Mouse (Mus musculus): ENCODE measurements around the gene Srrt. TPM values are rescaled to one million over a fixed set of nuclear protein-coding genes. Genes with fewer than 3 reads are reported as not detected.
"Not testable (repeated sequence)": the region's sequence is repeated elsewhere in the genome, so short reads cannot be mapped to it uniquely, and the experiment has no call there.

The Srrt gene
- polyA plus RNA-seq, 1 experiment from 2014 or later, result 158 TPM

DNA sequence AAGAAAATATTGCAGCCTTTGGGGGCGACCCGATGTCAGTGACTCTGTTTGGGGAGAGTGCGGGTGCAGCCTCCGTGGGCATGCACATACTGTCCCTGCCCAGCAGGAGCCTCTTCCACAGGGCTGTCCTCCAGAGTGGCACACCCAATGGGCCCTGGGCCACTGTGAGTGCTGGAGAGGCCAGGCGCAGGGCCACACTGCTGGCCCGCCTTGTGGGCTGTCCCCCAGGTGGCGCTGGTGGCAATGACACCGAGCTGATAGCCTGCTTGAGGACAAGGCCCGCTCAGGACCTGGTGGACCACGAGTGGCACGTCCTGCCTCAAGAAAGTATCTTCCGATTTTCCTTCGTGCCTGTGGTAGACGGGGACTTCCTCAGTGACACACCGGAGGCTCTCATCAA is 16.8 kb downstream of the Srrt start:
- WGBS, result 20% methylated on average over 15 of the region's 15 CpGs
- Histone ChIP-seq H3K27me3 (ENCODE audit: insufficient read depth, low read length) (peaks cover 46% of the 10 kb centered on the region), H3K4me3 (ENCODE audit: low read length) (no peak overlapping the region), H3K4me2 (replicated peaks; ENCODE audit: low read depth, low read length) (no peak overlapping the region), H3K36me3 (ENCODE audit: insufficient read depth, low read length) (peaks cover 5% of the 10 kb centered on the region; the same call in 1 of the 2 replicates), H3K9ac (replicated peaks; ENCODE audit: low read length) (no peak overlapping the region), H3K4me1 (ENCODE audit: insufficient read depth, low read length) (peaks cover 42% of the 10 kb centered on the region), H3K9me3 (ENCODE audit: low read length) (no peaks in the 10 kb centered on the region), H3K27ac (ENCODE audit: low read length) (no peak overlapping the region)
- no peak for ATAC-seq (ENCODE audit: low FRiP score, low TSS enrichment)

DNA sequence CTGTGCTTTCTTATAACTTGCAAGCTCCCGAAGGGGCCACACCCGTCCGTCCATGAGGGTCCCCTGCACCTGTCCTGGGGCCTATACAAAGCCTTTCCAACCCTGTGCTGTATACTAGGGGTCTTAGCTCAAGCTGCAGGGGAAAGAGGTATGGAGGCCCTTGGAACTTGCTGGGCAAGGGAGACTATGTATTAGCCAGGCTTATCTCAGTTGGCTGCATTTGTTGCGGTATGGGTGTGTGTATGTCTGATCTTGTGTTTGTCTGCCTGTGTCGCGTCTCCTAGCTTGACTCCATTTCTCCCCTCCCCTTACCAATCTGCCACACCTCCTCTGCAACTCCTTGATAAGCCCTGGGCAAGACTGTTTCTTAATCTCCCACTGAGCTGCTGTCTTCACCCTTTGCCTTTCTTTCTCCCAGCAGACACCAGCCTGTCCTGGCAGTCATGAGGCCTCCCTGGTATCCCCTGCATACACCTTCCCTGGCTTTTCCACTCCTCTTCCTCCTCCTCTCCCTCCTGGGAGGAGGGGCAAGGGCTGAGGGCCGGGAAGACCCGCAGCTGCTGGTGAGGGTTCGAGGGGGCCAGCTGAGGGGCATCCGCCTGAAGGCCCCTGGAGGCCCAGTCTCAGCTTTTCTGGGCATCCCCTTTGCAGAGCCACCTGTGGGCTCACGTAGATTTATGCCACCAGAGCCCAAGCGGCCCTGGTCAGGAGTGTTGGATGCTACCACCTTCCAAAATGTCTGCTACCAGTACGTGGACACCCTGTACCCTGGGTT is 17.7 kb downstream of the Srrt start:
- Histone ChIP-seq H3K27me3 (ENCODE audit: insufficient read depth, low read length) (peaks cover 46% of the 10 kb centered on the region), H3K4me2 (replicated peaks; ENCODE audit: low read depth, low read length) (no peak overlapping the region), H3K27ac (ENCODE audit: low read length) (no peak overlapping the region), H3K9ac (replicated peaks; ENCODE audit: low read length) (no peak overlapping the region), H3K4me1 (ENCODE audit: insufficient read depth, low read length) (peaks cover 35% of the 10 kb centered on the region), H3K36me3 (ENCODE audit: insufficient read depth, low read length) (no peaks in the 10 kb centered on the region), H3K9me3 (ENCODE audit: low read length) (no peaks in the 10 kb centered on the region), H3K4me3 (ENCODE audit: low read length) (peak overlapping the region; percentile 45; the same call in 1 of the 2 replicates)
- WGBS, result 52% methylated on average over 13 of the region's 13 CpGs
- ATAC-seq (ENCODE audit: low FRiP score, low TSS enrichment), result no peak

DNA sequence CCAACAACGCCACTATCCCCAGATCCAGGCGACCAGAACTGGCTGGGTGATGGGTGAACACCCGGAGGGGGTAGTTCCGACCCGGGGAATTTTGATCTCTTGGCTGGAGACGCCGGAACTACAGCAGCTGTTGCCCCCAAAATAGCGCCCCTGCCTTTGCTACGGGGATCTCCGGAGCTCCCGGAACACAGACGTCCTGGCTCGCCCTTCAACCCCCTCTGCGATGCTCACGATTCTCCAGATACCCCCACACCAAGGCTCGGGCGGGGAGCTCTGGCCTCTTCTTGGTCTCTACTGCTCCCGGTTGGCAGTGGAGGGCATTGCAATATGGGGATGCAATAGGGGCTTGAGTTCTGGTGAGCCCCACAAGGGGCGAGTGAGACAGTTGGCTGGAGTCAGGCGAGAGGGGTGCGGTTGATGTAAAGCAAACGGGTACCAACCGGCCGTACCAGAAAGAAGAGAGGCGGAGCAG is 18.4 kb downstream of the Srrt start:
- ATAC-seq (ENCODE audit: low FRiP score, low TSS enrichment), result no peak
- H3K4me1 ChIP-seq (ENCODE audit: insufficient read depth, low read length), result peaks cover 33% of the 10 kb centered on the region
- H3K4me2 ChIP-seq (replicated peaks; ENCODE audit: low read depth, low read length), result peak overlapping the region; percentile 75
- H3K9me3 ChIP-seq (ENCODE audit: low read length), result no peaks in the 10 kb centered on the region
- no peak overlapping the region for H3K9ac ChIP-seq (replicated peaks; ENCODE audit: low read length)
- 2% methylated on average over 25 of the region's 25 CpGs for WGBS
- H3K27me3 ChIP-seq (ENCODE audit: insufficient read depth, low read length), result peaks cover 46% of the 10 kb centered on the region
- H3K36me3 ChIP-seq (ENCODE audit: insufficient read depth, low read length), result no peaks in the 10 kb centered on the region
- H3K4me3 ChIP-seq (ENCODE audit: low read length), result peak overlapping the region; percentile 45
- no peak overlapping the region for H3K27ac ChIP-seq (ENCODE audit: low read length)

DNA sequence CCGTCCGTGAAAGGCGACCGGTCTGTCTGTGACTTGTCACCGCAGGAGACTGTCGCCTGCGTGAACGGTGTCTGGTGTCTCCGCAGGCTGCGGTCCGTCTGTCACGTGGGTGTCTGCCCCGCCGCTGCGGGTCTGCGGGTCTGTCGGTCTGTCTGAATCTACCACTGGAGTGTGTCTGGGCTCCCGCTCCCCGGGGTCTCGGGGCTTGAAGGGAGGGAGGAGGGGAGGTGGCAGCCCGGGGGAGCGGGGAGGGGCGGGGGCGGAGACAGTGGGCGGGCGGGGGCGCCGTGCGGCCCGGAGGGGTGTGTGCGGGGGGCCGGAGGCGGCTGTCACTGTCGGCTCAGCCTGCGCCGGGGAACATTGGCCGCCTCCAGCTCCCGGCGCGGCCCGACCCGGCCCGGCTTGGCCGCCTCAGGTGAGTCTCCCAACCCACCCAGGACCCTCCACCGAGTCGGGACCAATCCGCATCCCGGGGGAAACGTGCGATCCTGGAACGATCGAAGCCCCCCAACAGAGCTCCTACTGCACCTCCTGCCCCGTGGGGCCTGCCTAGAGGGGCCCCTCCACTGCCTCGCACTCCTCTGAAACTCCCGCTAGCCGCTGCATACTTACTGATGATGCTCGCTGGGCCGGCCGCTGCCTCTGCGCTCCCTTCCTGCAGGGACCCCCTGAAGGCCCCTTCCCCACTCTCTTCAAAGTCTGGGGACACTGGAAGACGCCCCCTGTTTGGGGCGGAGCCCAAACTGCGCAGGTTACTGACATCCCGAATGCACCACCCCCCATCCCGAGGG is 19.3 kb downstream of the Srrt start:
- Histone ChIP-seq H3K9ac (replicated peaks; ENCODE audit: low read length) (peak overlapping the region; percentile 30), H3K4me3 (ENCODE audit: low read length) (peak overlapping the region; percentile 45), H3K4me1 (ENCODE audit: insufficient read depth, low read length) (peaks cover 33% of the 10 kb centered on the region), H3K4me2 (replicated peaks; ENCODE audit: low read depth, low read length) (peak overlapping the region; percentile 75), H3K27ac (ENCODE audit: low read length) (no peak overlapping the region), H3K36me3 (ENCODE audit: insufficient read depth, low read length) (no peaks in the 10 kb centered on the region), H3K27me3 (ENCODE audit: insufficient read depth, low read length) (peaks cover 46% of the 10 kb centered on the region), H3K9me3 (ENCODE audit: low read length) (no peaks in the 10 kb centered on the region)
- peak; percentile 32 for ATAC-seq (ENCODE audit: low FRiP score, low TSS enrichment)
- WGBS, result under 1% methylated on average over 56 of the region's 65 CpGs

DNA sequence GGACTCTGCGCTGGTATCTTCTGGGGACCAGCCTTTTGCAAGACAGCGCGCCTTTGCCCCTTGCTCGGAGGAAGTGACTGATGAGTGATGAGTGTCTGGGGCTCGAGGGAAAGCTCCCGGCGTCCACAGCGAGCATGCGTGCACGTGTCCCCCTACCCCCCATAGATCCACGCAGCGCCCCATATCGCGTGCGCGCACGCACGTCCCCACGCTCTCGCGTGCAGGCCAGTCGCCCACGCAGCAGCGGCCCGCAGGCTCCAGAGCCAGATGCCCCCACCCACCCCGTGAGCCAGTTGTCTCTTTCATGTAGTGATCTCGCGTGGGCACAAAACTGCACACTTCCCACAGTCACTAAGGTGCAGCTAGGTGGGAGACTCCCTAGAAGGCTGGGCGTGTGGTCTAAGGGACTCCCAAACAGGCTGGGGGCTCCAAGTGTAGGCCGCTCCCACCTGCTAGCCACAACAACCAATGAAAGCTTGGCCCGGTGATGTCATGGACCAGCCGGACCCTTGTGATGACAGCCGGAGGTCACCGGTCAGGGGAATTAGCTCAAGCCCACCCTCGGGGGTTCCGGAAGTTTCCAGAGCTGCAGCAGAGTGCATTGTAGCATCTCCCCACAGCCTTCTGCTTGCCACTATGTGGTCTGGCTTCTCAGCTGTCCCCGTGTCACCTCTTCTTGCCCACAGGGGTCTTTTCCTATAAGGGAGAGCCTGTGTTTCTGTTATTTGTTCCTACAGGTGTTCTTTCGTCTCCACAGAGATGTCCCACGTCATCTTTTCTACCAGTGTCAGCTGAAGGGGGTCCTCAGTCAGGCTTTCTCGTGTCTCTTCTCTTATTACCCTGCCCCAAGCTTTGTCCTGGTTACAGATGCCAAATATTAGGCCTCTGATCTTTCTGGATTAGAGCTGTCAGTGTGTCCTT is 20.2 kb downstream of the Srrt start, which contains the start of gene Ache:
Gene Ache, plus strand, starts transcription at position 488 of the 921 bp plus-strand sequence.
- Histone ChIP-seq H3K4me1 (ENCODE audit: insufficient read depth, low read length) (peaks cover 28% of the 10 kb centered on the region), H3K36me3 (ENCODE audit: insufficient read depth, low read length) (no peaks in the 10 kb centered on the region), H3K27ac (ENCODE audit: low read length) (no peak within 1 kb of the TSS), H3K4me2 (replicated peaks; ENCODE audit: low read depth, low read length) (peak within 1 kb of the TSS; percentile 75), H3K4me3 (ENCODE audit: low read length) (peak within 1 kb of the TSS; percentile 45), H3K9me3 (ENCODE audit: low read length) (no peaks in the 10 kb centered on the region), H3K27me3 (ENCODE audit: insufficient read depth, low read length) (peaks cover 46% of the 10 kb centered on the region), H3K9ac (replicated peaks; ENCODE audit: low read length) (peak within 1 kb of the TSS; percentile 31)
- ATAC-seq (ENCODE audit: low FRiP score, low TSS enrichment), result peak; percentile 32
- WGBS, result 1% methylated on average over 40 of the region's 40 CpGs

DNA sequence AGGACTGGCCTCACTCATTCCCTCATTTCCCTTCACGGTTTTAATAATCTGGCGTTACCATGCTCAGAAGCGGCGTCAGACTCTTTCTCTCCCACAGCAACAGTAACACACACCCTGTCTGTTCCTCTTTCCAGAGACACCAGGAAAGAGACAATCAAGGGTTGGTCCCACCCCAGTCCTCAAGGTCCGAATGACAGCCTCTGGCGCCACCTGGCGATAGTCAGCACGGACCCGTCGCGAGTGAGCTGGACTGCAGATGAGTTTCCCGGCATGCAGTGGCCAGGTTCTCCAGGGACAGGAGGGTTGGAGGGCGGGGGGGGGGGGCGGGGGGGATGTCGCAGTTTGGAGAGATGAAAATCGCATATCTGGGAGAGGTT is 20.8 kb downstream of the Srrt start:
- Histone ChIP-seq H3K4me1 (ENCODE audit: insufficient read depth, low read length) (peaks cover 28% of the 10 kb centered on the region), H3K27me3 (ENCODE audit: insufficient read depth, low read length) (peaks cover 44% of the 10 kb centered on the region), H3K9ac (replicated peaks; ENCODE audit: low read length) (no peak overlapping the region), H3K4me2 (replicated peaks; ENCODE audit: low read depth, low read length) (peak overlapping the region; percentile 75), H3K27ac (ENCODE audit: low read length) (no peak overlapping the region), H3K9me3 (ENCODE audit: low read length) (no peaks in the 10 kb centered on the region), H3K36me3 (ENCODE audit: insufficient read depth, low read length) (no peaks in the 10 kb centered on the region), H3K4me3 (ENCODE audit: low read length) (peak overlapping the region; percentile 45)
- peak; percentile 57 for ATAC-seq (ENCODE audit: low FRiP score, low TSS enrichment)
- WGBS, result under 1% methylated on average over 16 of the region's 16 CpGs

DNA sequence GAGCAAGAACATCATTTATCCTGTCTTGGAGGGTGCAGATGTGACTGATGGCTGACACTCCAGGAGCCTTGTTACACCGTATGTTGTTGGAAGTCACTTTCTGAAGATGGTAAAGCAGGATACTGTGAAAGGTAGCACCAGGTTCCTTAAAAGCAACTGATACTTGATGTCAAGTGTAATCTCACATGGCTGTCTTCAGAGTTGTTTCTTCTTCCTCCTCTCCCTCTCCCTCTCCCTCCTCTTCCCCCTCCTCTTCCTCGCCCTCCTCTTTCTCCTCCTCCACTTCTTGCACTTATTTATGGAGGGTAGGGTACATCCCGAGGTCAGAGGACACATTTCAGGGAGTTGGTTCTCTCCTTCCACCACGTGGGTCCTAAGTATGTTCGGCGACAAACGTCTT is 21.5 kb downstream of the Srrt start:
- 21% methylated on average over 7 of the region's 7 CpGs for WGBS
- no peak overlapping the region for H3K9ac ChIP-seq (replicated peaks; ENCODE audit: low read length)
- no peaks in the 10 kb centered on the region for H3K9me3 ChIP-seq (ENCODE audit: low read length)

DNA sequence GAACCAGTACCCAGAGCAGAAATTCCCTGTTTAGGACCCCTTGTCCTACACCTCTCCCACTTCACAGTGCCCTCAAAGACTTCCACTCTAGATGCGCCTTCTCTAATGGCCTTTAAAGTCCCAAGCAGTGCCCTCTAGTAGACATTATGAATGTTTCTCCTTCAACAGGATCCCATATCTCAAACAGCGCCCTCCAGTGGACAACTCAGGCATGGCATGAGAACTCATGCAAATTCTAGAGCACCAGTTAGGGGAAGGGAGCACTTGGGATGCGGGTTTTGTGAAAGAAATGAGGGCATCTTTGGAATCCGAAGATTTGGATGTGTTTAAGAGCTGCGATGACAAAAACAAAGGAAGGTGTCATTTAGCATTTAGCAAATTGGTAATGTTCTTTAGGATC is 22.4 kb downstream of the Srrt start:
- Histone ChIP-seq H3K9me3 (ENCODE audit: low read length) (no peaks in the 10 kb centered on the region), H3K27me3 (ENCODE audit: insufficient read depth, low read length) (peaks cover 32% of the 10 kb centered on the region), H3K4me2 (replicated peaks; ENCODE audit: low read depth, low read length) (no peak overlapping the region), H3K36me3 (ENCODE audit: insufficient read depth, low read length) (no peaks in the 10 kb centered on the region), H3K4me1 (ENCODE audit: insufficient read depth, low read length) (peaks cover 28% of the 10 kb centered on the region), H3K4me3 (ENCODE audit: low read length) (no peak overlapping the region), H3K9ac (replicated peaks; ENCODE audit: low read length) (no peak overlapping the region), H3K27ac (ENCODE audit: low read length) (no peak overlapping the region)
- no peak for ATAC-seq (ENCODE audit: low FRiP score, low TSS enrichment)
- 63% methylated on average over 5 of the region's 5 CpGs for WGBS

More for the DNA sequence above, 21.5 kb downstream of the Srrt start:
- Histone ChIP-seq H3K4me2 (replicated peaks; ENCODE audit: low read depth, low read length) (no peak overlapping the region), H3K27me3 (ENCODE audit: insufficient read depth, low read length) (peaks cover 39% of the 10 kb centered on the region), H3K27ac (ENCODE audit: low read length) (no peak overlapping the region), H3K36me3 (ENCODE audit: insufficient read depth, low read length) (no peaks in the 10 kb centered on the region), H3K4me3 (ENCODE audit: low read length) (no peak overlapping the region), H3K4me1 (ENCODE audit: insufficient read depth, low read length) (peaks cover 28% of the 10 kb centered on the region)
- no peak for ATAC-seq (ENCODE audit: low FRiP score, low TSS enrichment)

DNA sequence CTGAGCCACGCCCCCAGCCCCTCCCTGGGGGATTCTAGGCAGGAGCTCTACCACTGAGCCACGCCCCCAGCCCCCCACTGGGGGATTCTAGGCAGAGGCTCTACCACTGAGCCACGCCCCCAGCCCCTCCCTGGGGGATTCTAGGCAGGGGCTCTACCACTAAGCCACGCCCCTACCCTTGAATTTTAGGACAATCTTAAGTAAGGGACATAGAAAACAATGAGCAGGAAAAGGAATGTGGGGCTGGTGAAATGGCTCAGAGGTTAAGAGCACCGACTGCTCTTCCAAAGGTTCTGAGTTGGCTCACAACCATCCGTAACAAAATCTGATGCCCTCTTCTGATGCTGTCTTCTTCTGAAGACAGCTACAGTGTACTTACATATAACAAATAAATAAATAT is 23.1 kb downstream of the Srrt start:
- H3K4me2 ChIP-seq (replicated peaks; ENCODE audit: low read depth, low read length); H3K9ac ChIP-seq (replicated peaks; ENCODE audit: low read length); H3K36me3 ChIP-seq (ENCODE audit: insufficient read depth, low read length); ATAC-seq (ENCODE audit: low FRiP score, low TSS enrichment); H3K9me3 ChIP-seq (ENCODE audit: low read length); H3K4me3 ChIP-seq (ENCODE audit: low read length); H3K27ac ChIP-seq (ENCODE audit: low read length): not testable (repeated sequence)
- whole genome bisulfite sequencing, result 84% methylated on average over 5 of the region's 6 CpGs
- Histone ChIP-seq H3K4me1 (ENCODE audit: insufficient read depth, low read length) (peaks cover 28% of the 10 kb centered on the region), H3K27me3 (ENCODE audit: insufficient read depth, low read length) (peaks cover 26% of the 10 kb centered on the region)

Data from kidney, embryonic 16.5 days (tissue).